Mouse (Mus musculus): Measurements from ENCODE around the gene Dynll2.

- TF ChIP-seq CTCF (conservative IDR thresholded peaks at IDR 0.05; ENCODE audit: low read length) (no peak), POU5F1 (IDR thresholded peaks at IDR 0.05; ENCODE audit: borderline replicate concordance, low read length) (no peak)
These were observed 30.3 kb downstream of the Dynll2 start for GRCm38 (mm10) chr11:87957066-87957465.

All from E14TG2a.4 (cell line).